Mouse (Mus musculus) ES-CJ7 (cell line): Measurements from ENCODE around the gene Gm3285.
A peak's percentile ranks its signal among the peaks of the same experiment; 100 is the strongest.

Experiments
- DNase-seq: peaks from one replicate; pipeline ENCODE4 v3.0.0; 2011; ENCODE audit warnings: low read depth, low spot score

The Gm3285 gene

DNA sequence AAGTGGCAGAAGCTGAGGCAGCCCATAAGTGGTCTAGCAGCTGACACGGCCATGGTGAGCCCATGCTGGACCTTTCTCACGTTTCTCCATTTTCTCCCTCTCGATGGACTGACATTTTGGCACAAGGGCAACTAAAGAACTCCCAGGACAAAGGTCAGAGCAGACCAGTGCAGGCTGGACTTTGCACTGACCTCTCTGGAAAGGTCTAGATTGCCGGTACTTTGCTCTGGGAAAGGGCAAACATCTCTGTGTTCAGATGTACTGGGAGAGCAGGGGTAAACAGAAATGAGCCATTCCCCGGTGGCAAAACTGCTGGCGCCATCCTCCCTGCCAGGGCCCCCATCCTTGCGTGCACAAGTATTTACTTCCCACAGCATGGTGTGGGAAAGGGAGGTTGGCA is 38.4 kb downstream of the Gm3285 start:
- no peak for DNase-seq

DNA sequence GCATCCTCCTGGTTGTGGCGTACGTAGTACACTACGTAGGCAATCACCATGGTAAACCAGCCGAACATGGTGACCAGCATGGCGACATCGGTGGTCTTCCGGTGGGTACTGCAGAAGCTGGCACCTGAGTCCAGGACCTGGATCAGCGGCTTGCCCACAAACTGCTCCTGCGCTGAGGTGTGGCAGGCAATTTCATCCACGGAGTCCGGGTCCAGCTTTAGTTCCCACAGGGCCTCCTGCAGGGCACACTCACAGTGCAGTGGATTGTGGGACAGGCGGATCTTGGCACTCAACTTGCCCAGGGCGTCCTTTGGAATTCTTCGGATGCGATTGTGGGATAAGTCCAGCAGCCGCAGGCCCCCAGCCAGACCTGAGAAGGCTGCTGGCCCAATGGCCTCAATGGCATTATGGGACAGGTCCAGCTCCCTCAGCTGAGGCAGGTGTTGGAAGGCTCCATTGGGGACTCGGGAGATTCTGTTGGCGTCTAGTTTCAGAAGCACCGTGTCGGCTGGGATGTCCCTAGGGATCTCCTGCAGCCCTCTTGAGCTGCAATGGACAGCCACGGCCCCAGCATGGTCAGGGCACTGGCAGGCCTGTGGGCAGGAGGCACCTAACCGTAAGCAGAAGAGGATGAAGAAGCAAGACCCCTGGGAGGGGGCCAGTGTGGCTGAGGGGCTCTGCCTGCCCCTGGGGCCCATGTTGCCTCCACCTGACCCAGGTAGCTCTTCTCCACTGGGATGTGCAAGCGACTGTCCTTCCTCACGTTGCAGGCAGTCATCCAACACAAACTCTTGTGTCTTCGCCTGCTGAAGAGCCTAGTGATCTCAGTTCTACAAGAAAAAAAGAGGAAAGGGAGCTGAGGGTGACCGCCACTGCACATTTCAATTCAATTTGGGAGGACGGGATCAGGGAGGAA is 39.4 kb downstream of the Gm3285 start:
- DNase-seq: no peak

DNA sequence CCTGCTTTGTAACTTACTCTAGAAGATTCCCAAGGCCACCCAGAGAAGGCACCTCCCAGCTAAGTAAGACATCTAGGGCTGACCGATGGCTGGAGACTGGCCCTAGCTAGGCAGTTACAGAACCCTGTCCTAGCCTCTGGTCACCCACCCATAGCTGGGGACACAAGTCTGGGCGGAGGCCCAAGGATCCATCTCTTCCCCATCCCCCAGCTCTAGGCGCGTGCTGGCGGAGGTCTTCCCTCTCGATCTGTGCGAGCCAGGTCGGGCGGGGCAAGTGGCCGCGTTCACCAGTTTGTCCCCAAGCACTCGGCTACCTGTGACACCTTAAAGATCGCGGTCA is 40.1 kb downstream of the Gm3285 start:
- peak; percentile 25 for DNase-seq

DNA sequence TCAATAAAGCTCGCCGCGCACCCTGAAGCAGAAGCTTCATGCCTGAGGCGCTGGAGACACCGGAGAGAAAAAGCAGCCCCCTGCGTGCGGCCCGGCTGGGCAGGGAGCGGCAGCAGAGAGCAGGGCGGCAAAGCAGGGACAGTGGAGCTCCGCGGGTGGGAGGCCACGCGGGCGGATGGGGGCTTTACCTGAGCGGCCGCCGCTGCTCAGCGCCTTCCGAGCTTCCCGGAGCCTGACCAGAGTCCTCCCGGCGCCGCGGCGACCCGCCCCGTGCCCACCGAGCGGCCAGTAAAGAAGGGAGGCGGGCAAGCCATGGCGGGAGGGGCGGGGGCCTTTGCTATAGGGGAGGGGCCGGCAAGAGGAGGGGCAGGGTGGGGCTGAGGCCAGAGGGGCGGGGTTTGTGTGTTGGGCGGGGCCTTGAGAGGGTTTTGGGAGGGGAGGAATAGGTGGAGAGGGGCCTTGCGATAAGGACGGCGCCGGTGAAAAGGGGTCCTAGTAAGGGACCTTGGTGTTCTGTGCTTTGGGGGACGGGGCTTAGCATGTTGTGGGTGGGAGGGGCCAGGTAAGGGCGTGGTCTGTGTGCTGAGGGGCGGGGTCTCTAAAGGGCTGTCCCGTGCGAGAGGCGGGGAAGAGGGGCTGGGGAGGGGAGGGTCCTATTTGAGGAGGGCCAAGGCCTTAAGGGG is 40.6 kb downstream of the Gm3285 start, which contains the start of gene Lrrc3:
TSS of gene Lrrc3 (minus strand) at position 326 of the 683 bp plus-strand sequence.
- DNase-seq: peak; percentile 88

DNA sequence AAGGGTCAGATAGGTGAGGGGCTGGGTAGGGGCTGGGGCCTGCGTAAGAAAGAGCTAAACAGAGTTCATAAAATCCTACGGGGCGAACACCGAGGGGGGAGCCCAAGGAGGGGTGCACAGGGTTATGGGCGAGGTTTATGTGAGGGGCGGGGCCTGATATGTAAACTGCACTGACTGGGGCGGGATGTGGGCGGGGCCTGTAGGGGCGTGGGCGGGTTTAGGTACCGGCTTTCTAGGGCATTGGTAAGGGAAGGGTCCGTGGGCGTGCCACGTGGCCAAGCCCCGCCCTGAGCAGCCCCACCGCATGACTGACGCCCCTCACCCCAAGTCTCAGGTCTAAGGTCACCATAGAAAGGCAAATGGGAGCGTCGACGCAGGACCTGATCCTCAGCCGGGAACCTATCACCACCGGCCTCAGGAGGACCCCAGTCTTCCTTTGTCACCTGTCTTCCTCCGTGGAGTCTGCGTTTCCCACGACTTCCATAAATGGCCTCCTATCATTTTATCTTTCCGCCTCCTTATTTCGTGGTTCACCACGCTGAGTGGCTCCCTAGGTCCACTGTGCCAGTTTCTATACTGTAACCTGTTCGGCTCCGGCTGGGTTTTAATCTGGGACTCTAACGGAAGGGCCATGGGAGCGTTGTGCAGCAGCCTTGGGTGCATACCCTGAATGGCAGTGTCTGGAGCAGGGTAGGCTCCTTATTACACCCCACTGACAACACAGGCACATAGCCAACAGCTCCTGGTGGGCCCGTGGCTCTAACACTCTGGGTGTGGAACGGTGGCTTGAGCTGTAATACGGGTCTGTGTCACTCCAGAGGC is 41.3 kb downstream of the Gm3285 start:
- peak; percentile 90 for DNase-seq
